Comparison of ENCODE assay signal across 7 mouse cellular contexts in genomic region chr9:106430015-106430264, GRCm38 (mm10). TPM values are rescaled to one million over a fixed set of nuclear protein-coding genes. Genes with fewer than 3 reads are reported as not detected.
DNase-seq lines count a peak whose midpoint lies in the region; ATAC-seq and TF ChIP-seq lines count a peak whose summit lies in the region.

No protein-coding gene starts in this region.

- under 1% methylated on average over 4 of the region's 4 CpGs for WGBS in lung, postnatal 0 days
- 2% methylated on average over 4 of the region's 4 CpGs for WGBS in limb, embryonic 13.5 days
- under 1% methylated on average over 4 of the region's 4 CpGs for WGBS in stomach, embryonic 15.5 days

- H3K4me1 ChIP-seq in lung, postnatal 0 days (ENCODE audit: insufficient read depth, low read depth, low read length), result peaks cover 11% of the 10 kb centered on the region; the same call in 1 of the 2 replicates
- H3K4me1 ChIP-seq in limb, embryonic 13.5 days, result peaks cover 12% of the 10 kb centered on the region
- peaks cover 12% of the 10 kb centered on the region for H3K4me1 ChIP-seq in stomach, embryonic 15.5 days

- ATAC-seq in lung, postnatal 0 days, result no peak
- ATAC-seq in erythroid progenitor cell, adult 5-6 weeks (replicated peaks; ENCODE audit: low FRiP score, poor library complexity, severe bottlenecking), result 0 out of 2 replicates have a peak, but pooled peaks have one; percentile 5
- no peak for ATAC-seq in limb, embryonic 13.5 days (ENCODE audit: low FRiP score, low read depth)
- no peak for ATAC-seq in stomach, embryonic 15.5 days (ENCODE audit: insufficient read depth, low FRiP score, low read depth)

- H3K27ac ChIP-seq in lung, postnatal 0 days (ENCODE audit: low read length), result peak overlapping the region; percentile 95
- H3K27ac ChIP-seq in limb, embryonic 13.5 days, result peak overlapping the region; percentile 97
- peak overlapping the region; percentile 97 for H3K27ac ChIP-seq in stomach, embryonic 15.5 days

- no peak for TF ChIP-seq CTCF in lung, postnatal 0 days (IDR thresholded peaks at IDR 0.05)

- H3K9ac ChIP-seq in lung, postnatal 0 days (replicated peaks; ENCODE audit: low read depth), result peak overlapping the region; percentile 99
- H3K9ac ChIP-seq in limb, embryonic 13.5 days, result peak overlapping the region; percentile 99
- peak overlapping the region; percentile 94 for H3K9ac ChIP-seq in stomach, embryonic 15.5 days

- H3K4me2 ChIP-seq in lung, postnatal 0 days (replicated peaks; ENCODE audit: low read depth, low read length), result peak overlapping the region; percentile 77
- peak overlapping the region; percentile 72 for H3K4me2 ChIP-seq in limb, embryonic 13.5 days (replicated peaks)
- peak overlapping the region; percentile 74 for H3K4me2 ChIP-seq in stomach, embryonic 15.5 days

- TF ChIP-seq EP300 in lung, postnatal 0 days (IDR thresholded peaks at IDR 0.05), result no peak

- H3K27me3 ChIP-seq in lung, postnatal 0 days (replicated peaks; ENCODE audit: insufficient read depth, low read length), result no peaks in the 10 kb centered on the region
- no peaks in the 10 kb centered on the region for H3K27me3 ChIP-seq in limb, embryonic 13.5 days
- no peaks in the 10 kb centered on the region for H3K27me3 ChIP-seq in stomach, embryonic 15.5 days (replicated peaks)

- peaks cover 14% of the 10 kb centered on the region; the same call in 1 of the 2 replicates for H3K36me3 ChIP-seq in lung, postnatal 0 days (ENCODE audit: insufficient read depth, low read length)
- H3K36me3 ChIP-seq in limb, embryonic 13.5 days, result peaks cover 42% of the 10 kb centered on the region
- peaks cover 23% of the 10 kb centered on the region for H3K36me3 ChIP-seq in stomach, embryonic 15.5 days

- peak overlapping the region; percentile 83 for H3K4me3 ChIP-seq in lung, postnatal 0 days (ENCODE audit: low read depth, low read length)
- H3K4me3 ChIP-seq in limb, embryonic 13.5 days, result peak overlapping the region; percentile 80
- H3K4me3 ChIP-seq in stomach, embryonic 15.5 days (replicated peaks), result peak overlapping the region; percentile 89

- H3K9me3 ChIP-seq in lung, postnatal 0 days (ENCODE audit: low read length), result no peaks in the 10 kb centered on the region
- no peaks in the 10 kb centered on the region for H3K9me3 ChIP-seq in limb, embryonic 13.5 days
- no peaks in the 10 kb centered on the region for H3K9me3 ChIP-seq in stomach, embryonic 15.5 days

- no peak for DNase-seq in lung, postnatal 0 days (ENCODE audit: low spot score)
- DNase-seq in lung, postnatal 4 days, result no peak
- no peak for DNase-seq in embryo, embryonic 10 days (ENCODE audit: low spot score)
- no peak for DNase-seq in left cerebral cortex, postnatal 10 days (ENCODE audit: extremely low spot score in 1 of 2, low spot score in 2 of 2)

- intact Hi-C loops in left cerebral cortex, postnatal 10 days (cut with DNase I), result no loop called here

RNA-seq across cellular contexts. Expression of gene Rpl29, which starts 0.7 kb away (rescaled TPM):
- 656 and 737 TPM in 2 replicates for polyA plus RNA-seq in lung, postnatal 0 days (2015; fragmentation: Nextera tagmentation; extraction: Ambion mirVana)
- total RNA-seq in erythroid progenitor cell, adult 5-6 weeks (2015; ENCODE audit: low replicate concordance), result 733 and 902 TPM in 2 replicates
- 361 and 381 TPM in 2 replicates for total RNA-seq in erythroid progenitor cell, adult 5-6 weeks (2017; ENCODE audit: low replicate concordance)
- polyA plus RNA-seq in limb, embryonic 13.5 days (2015; fragmentation: Nextera tagmentation; extraction: Ambion mirVana), result 876 and 951 TPM in 2 replicates
- 805 and 953 TPM in 2 replicates for polyA plus RNA-seq in stomach, embryonic 15.5 days (2015; fragmentation: Nextera tagmentation; extraction: Ambion mirVana)
- total RNA-seq in left cerebral cortex, postnatal 10 days (2021), result 100 to 1,000 TPM; 378 to 397 TPM

RNA-seq across cellular contexts. Expression of gene Acy1, which starts 8.2 kb away (rescaled TPM):
- 8.5 and 12.5 TPM in 2 replicates for polyA plus RNA-seq in lung, postnatal 0 days (2015; fragmentation: Nextera tagmentation; extraction: Ambion mirVana)
- 2.9 TPM in 1 of 2 replicates, not detected in the other for total RNA-seq in erythroid progenitor cell, adult 5-6 weeks (2015; ENCODE audit: low replicate concordance)
- 0.30 and 0.39 TPM in 2 replicates for total RNA-seq in erythroid progenitor cell, adult 5-6 weeks (2017; ENCODE audit: low replicate concordance)
- 48.2 and 51.2 TPM in 2 replicates for polyA plus RNA-seq in limb, embryonic 13.5 days (2015; fragmentation: Nextera tagmentation; extraction: Ambion mirVana)
- 37.9 and 50.7 TPM in 2 replicates for polyA plus RNA-seq in stomach, embryonic 15.5 days (2015; fragmentation: Nextera tagmentation; extraction: Ambion mirVana)
- total RNA-seq in left cerebral cortex, postnatal 10 days (2021), result 1 to 10 TPM; 9.2 to 9.3 TPM

RNA-seq across cellular contexts. Expression of gene Abhd14b, which starts 17.3 kb away (rescaled TPM):
- polyA plus RNA-seq in lung, postnatal 0 days (2015; fragmentation: Nextera tagmentation; extraction: Ambion mirVana), result 31.1 and 36.8 TPM in 2 replicates
- 1.3 TPM in 1 of 2 replicates, not detected in the other for total RNA-seq in erythroid progenitor cell, adult 5-6 weeks (2015; ENCODE audit: low replicate concordance)
- 0.91 TPM in 1 of 2 replicates, not detected in the other for total RNA-seq in erythroid progenitor cell, adult 5-6 weeks (2017; ENCODE audit: low replicate concordance)
- polyA plus RNA-seq in limb, embryonic 13.5 days (2015; fragmentation: Nextera tagmentation; extraction: Ambion mirVana), result 20.1 and 20.5 TPM in 2 replicates
- 26.2 and 26.9 TPM in 2 replicates for polyA plus RNA-seq in stomach, embryonic 15.5 days (2015; fragmentation: Nextera tagmentation; extraction: Ambion mirVana)
- total RNA-seq in left cerebral cortex, postnatal 10 days (2021), result 10 to 100 TPM in 1 of 2 experiments, 1 to 10 TPM in 1; 9.7 to 10.3 TPM

RNA-seq across cellular contexts. Expression of gene Abhd14a, which starts 17.5 kb away (rescaled TPM):
- polyA plus RNA-seq in lung, postnatal 0 days (2015; fragmentation: Nextera tagmentation; extraction: Ambion mirVana), result 21.7 and 26.9 TPM in 2 replicates
- 3.2 and 3.4 TPM in 2 replicates for total RNA-seq in erythroid progenitor cell, adult 5-6 weeks (2015; ENCODE audit: low replicate concordance)
- 0.77 and 2.0 TPM in 2 replicates for total RNA-seq in erythroid progenitor cell, adult 5-6 weeks (2017; ENCODE audit: low replicate concordance)
- 73.3 and 75.5 TPM in 2 replicates for polyA plus RNA-seq in limb, embryonic 13.5 days (2015; fragmentation: Nextera tagmentation; extraction: Ambion mirVana)
- polyA plus RNA-seq in stomach, embryonic 15.5 days (2015; fragmentation: Nextera tagmentation; extraction: Ambion mirVana), result 48.6 and 48.7 TPM in 2 replicates
- 10 to 100 TPM; 55.7 to 59.6 TPM for total RNA-seq in left cerebral cortex, postnatal 10 days (2021)

RNA-seq across cellular contexts. Expression of gene Pcbp4, which starts 23.2 kb away (rescaled TPM):
- polyA plus RNA-seq in lung, postnatal 0 days (2015; fragmentation: Nextera tagmentation; extraction: Ambion mirVana), result 29.4 and 30.6 TPM in 2 replicates
- 9.2 TPM in 1 of 2 replicates, not detected in the other for total RNA-seq in erythroid progenitor cell, adult 5-6 weeks (2015; ENCODE audit: low replicate concordance)
- not detected in 2 replicates for total RNA-seq in erythroid progenitor cell, adult 5-6 weeks (2017; ENCODE audit: low replicate concordance)
- polyA plus RNA-seq in limb, embryonic 13.5 days (2015; fragmentation: Nextera tagmentation; extraction: Ambion mirVana), result 129 and 137 TPM in 2 replicates
- 51.8 and 58.9 TPM in 2 replicates for polyA plus RNA-seq in stomach, embryonic 15.5 days (2015; fragmentation: Nextera tagmentation; extraction: Ambion mirVana)
- total RNA-seq in left cerebral cortex, postnatal 10 days (2021), result 100 to 1,000 TPM; 222 to 242 TPM
